Mouse (Mus musculus) heart, postnatal 0 days (tissue): ENCODE results near the gene Plxna4.

Experiments used
- CTCF ChIP-seq: IDR thresholded peaks from 2 replicates; pipeline ENCODE4 v1.5.1; 2016; ENCODE audit warnings: antibody characterized with exemption, control low read depth, low read depth
- EP300 ChIP-seq: IDR thresholded peaks from 2 replicates; pipeline ENCODE4 v1.6.1; 2016; ENCODE audit warnings: antibody characterized with exemption, low read depth

DNA sequence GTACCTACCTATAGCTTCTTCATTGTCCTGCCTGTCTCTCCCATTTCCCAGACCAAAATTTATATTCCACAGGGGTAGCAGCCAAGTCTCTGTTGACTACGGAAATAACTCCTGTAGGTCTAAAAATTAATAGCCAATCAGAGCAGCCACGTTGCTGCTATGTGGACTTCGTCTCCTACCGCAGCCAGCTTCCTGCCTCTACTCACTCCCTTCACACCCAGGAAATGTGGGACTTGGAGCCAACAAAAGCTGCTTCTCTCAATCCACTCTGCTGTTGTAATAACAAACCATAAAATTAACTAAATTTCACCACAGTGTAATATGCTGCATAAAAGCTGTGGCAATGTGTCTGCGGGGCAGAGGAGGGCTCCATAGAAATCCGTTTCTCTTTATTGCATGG lies 239.9 kb downstream of the Plxna4 start:
- TF ChIP-seq CTCF (no peak), EP300 (no peak)
